Mouse (Mus musculus): ENCODE measurements around the gene Slc25a13.

DNA sequence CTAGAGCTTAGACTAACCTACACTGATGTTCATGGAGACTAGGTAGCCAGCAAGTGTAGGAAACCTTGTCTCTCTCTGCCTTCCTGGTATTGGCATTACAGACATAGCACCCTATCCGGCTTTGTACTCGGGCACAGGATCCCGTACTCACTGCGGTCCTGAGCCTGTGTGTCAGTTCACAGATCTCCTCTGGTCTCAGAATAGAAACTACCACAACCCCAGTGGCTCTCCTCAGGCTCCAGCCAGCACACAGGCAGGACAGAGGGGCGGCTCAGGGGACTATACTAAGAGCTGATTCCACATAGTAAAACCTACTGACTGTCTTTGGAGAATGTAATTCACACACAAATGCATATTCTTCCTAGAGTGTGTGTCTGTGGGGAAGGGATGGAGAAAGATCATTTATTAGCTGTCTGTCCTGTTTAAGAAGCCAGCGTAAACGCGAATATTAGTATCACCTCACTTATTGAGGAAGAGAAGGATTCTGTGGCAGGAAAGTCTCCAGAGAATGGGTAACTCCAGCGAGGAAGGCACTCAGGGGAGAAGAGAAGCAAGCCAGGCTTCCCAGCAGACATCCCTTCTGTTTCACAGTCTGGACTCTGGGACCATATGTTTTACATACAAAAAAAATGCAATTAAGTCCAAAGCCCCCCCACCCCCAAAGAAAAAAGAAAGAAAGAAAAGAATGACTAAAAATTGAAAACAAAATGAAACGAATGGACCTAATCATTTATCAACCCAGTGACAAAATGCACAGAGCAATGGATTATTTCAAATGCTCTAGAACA, 49.4 kb downstream of the Slc25a13 start:
- TF ChIP-seq CTCF (IDR thresholded peaks at IDR 0.05; ENCODE audit: low read depth, low read length) (no peak), POLR2A (IDR thresholded peaks at IDR 0.05; ENCODE audit: insufficient read depth, low read length) (no peak)
